Mouse (Mus musculus) liver, embryonic 15.5 days (tissue): ENCODE results near the gene Zfp784. TPM values are rescaled to one million over a fixed set of nuclear protein-coding genes. Genes with fewer than 3 reads are reported as not detected.

Experiments
- ATAC-seq: fragments of 200-750 bp; cut with Nextera tagmentation; 2 replicates; pipeline ENCODE4 v1.8.0; 2017; ENCODE audit warnings: moderate number of reproducible peaks, mild to moderate bottlenecking, moderate library complexity; ENCODE audit not compliant: insufficient read depth
- H3K27ac ChIP-seq: fragments of 300-500 bp; sonication (generic); replicated peaks from 2 replicates; pipeline ENCODE4 v1.5.1; 2015; ENCODE audit warnings: mild to moderate bottlenecking, inconsistent platforms
- H3K27me3 ChIP-seq: fragments of 300-500 bp; sonication (generic); 2 replicates; pipeline ENCODE4 v1.6.1; 2015; ENCODE audit warnings: mild to moderate bottlenecking, inconsistent platforms
- H3K36me3 ChIP-seq: fragments of 300-500 bp; sonication (generic); replicated peaks from 2 replicates; pipeline ENCODE4 v1.6.1; 2015; ENCODE audit warnings: moderate library complexity, mild to moderate bottlenecking, inconsistent platforms
- H3K4me1 ChIP-seq: fragments of 300-500 bp; sonication (generic); replicated peaks from 2 replicates; pipeline ENCODE4 v1.6.1; 2015; ENCODE audit warnings: inconsistent platforms
- H3K4me2 ChIP-seq: fragments of 300-500 bp; sonication (generic); 2 replicates; pipeline ENCODE4 v1.6.1; 2015; ENCODE audit warnings: moderate library complexity, mild to moderate bottlenecking, inconsistent platforms
- H3K4me3 ChIP-seq: fragments of 300-500 bp; sonication (generic); replicated peaks from 2 replicates; pipeline ENCODE4 v1.5.1; 2015; ENCODE audit warnings: mild to moderate bottlenecking, inconsistent platforms
- H3K9ac ChIP-seq: fragments of 300-500 bp; sonication (generic); 2 replicates; pipeline ENCODE4 v1.6.1; 2015; ENCODE audit warnings: moderate library complexity, mild to moderate bottlenecking, inconsistent platforms
- H3K9me3 ChIP-seq: fragments of 300-500 bp; sonication (generic); replicated peaks from 2 replicates; pipeline ENCODE4 v1.6.1; 2016; ENCODE audit warnings: inconsistent platforms
- WGBS: fragments of 180-500 bp; shearing (Covaris S2); methylation state at CpG from one replicate; pipeline ENCODE4 v1.1.7; 2015; ENCODE audit warnings: mixed read lengths; ENCODE audit not compliant: insufficient replicate concordance; 5-methylcytosine and 5-hydroxymethylcytosine counted together
- polyA plus RNA-seq: library from polyadenylated mRNA; unstranded; fragments of >200 nt; fragmentation: Nextera tagmentation; extraction: Ambion mirVana; gene quantifications from 2 replicates; pipeline ENCODE4 v1.2.1, GENCODE M21; 2015

Zfp784 gene
- polyA plus RNA-seq, 1 experiment from 2014 or later = 1.2 TPM

DNA sequence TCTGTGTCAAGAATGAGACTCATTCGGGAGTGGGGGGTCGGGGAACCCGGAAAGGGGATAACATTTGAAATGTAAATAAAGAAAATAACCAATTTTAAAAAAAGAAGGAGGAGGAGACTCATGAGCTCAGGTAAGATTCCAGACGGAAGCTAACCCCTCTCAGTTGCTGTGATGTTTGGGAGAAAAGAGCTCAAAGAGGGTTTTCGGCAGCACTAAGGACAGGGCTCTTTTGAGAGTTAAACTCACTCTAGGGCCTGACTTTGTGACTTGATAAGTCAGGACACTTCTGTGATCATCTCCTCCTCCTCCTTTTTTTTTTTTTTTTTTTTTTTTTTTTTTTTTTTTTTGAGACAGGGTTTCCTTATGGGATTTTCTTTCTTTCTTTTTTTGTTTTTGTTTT, 694 bp upstream of the Zfp784 start:
- Histone ChIP-seq H3K4me3 (peak overlapping the region; percentile 91), H3K27me3 (no peaks in the 10 kb centered on the region), H3K9me3 (no peaks in the 10 kb centered on the region), H3K9ac (peak overlapping the region; percentile 85), H3K27ac (peak overlapping the region; percentile 96), H3K36me3 (peaks cover 9% of the 10 kb centered on the region), H3K4me2 (peak overlapping the region; percentile 81), H3K4me1 (peaks cover 23% of the 10 kb centered on the region)
- no peak for ATAC-seq
- WGBS = 21% methylated on average over 5 of the region's 5 CpGs

GRCm38 (mm10) chr7:5037467-5037866, 779 bp downstream of the Zfp784 start:
- Histone ChIP-seq H3K27me3 (no peaks in the 10 kb centered on the region), H3K9ac (peak overlapping the region; percentile 85; the same call in 1 of the 2 replicates), H3K4me2 (peak overlapping the region; percentile 81), H3K4me1 (peaks cover 23% of the 10 kb centered on the region), H3K4me3 (peak overlapping the region; percentile 91), H3K9me3 (no peaks in the 10 kb centered on the region), H3K27ac (peak overlapping the region; percentile 96), H3K36me3 (peaks cover 24% of the 10 kb centered on the region)
- 71% methylated on average over 8 of the region's 8 CpGs for WGBS
- no peak for ATAC-seq

DNA sequence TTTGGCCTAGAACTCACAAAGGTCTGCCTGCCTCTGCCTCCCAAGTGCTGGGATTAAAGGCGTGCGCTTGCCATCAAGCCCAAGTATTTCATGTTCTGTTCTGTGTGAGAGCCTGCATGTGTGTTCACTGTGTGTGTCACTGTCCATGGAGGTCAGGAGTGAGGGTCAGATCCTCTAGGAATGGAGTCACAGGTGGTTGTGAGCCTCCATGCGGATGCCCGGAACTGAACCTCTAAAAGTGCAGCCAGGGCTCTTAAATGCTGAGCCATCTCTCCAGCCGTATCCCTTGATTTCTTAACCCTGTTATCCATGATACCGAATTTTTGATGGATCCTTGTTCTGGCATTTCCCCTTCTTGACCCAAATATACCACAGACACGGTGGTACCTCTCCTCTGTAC, 1.2 kb downstream of the Zfp784 start:
- 90% methylated on average over 7 of the region's 7 CpGs for WGBS
- no peaks in the 10 kb centered on the region for H3K27me3 ChIP-seq
- H3K4me3 ChIP-seq = no peak overlapping the region
- no peak overlapping the region for H3K9ac ChIP-seq
- no peak for ATAC-seq
- peaks cover 28% of the 10 kb centered on the region for H3K36me3 ChIP-seq
- H3K27ac ChIP-seq = no peak overlapping the region
- H3K9me3 ChIP-seq = no peaks in the 10 kb centered on the region
- H3K4me1 ChIP-seq = peaks cover 23% of the 10 kb centered on the region
- H3K4me2 ChIP-seq = no peak overlapping the region

DNA sequence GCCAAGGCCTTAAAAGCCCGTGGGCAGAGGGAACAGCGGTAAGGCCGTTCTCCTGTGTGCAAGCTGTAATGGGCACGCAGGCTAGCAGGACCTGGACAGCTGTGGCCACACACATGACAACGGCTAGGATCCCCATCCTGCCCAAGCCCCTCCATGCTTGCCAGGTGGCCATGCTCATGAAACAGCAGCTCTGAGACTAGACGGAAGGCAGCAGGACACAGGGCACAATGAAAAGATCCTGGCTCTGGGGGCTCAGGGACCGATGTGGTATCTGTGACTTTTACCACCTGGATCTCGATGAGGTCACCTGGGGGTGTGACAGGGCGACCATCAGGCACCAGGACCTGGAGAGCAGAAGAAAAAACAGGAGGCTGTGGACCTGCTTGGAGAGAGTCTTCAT, 2.1 kb downstream of the Zfp784 start:
- no peak for ATAC-seq

GRCm38 (mm10) chr7:5035628-5036027, 2.6 kb downstream of the Zfp784 start:
- peaks cover 9% of the 10 kb centered on the region for H3K9me3 ChIP-seq
- peaks cover 42% of the 10 kb centered on the region for H3K36me3 ChIP-seq
- WGBS = 89% methylated on average over 17 of the region's 17 CpGs
- no peak overlapping the region for H3K27ac ChIP-seq
- H3K9ac ChIP-seq = no peak overlapping the region
- no peak overlapping the region for H3K4me3 ChIP-seq
- no peak for ATAC-seq
- H3K27me3 ChIP-seq = no peaks in the 10 kb centered on the region
- H3K4me2 ChIP-seq = no peak overlapping the region
- H3K4me1 ChIP-seq = peaks cover 23% of the 10 kb centered on the region

More for the DNA sequence above, 2.1 kb downstream of the Zfp784 start:
- Histone ChIP-seq H3K36me3 (peaks cover 37% of the 10 kb centered on the region), H3K4me1 (peaks cover 23% of the 10 kb centered on the region), H3K27ac (no peak overlapping the region), H3K27me3 (no peaks in the 10 kb centered on the region), H3K4me2 (no peak overlapping the region), H3K9me3 (peaks cover 4% of the 10 kb centered on the region), H3K4me3 (no peak overlapping the region), H3K9ac (no peak overlapping the region)
- 80% methylated on average over 9 of the region's 9 CpGs for WGBS

DNA sequence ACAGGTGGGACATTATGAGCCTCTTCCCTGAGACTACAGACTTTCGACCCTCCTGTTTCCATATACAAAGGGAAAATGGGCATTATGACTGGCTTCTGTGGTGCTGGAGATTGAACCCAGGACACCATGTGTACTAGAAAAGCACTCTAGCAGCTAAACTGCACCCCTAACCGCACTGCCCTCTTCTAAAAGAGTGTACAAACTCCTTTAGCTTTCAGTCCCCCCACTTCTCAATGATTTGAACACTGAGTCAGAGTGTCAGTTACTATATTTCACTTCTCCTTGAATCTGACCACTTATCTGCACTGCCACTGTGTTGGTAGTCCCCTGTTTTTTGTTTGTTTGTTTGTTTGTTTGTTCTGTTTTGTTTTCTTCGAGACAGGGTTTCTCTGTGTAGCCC, 4.4 kb downstream of the Zfp784 start, which contains the start of gene 4632433K11Rik:
TSS of gene 4632433K11Rik (plus strand) at position 301 of the 400 bp plus-strand sequence.
- Histone ChIP-seq H3K36me3 (peaks cover 60% of the 10 kb centered on the region), H3K27me3 (no peaks in the 10 kb centered on the region), H3K9ac (no peak within 1 kb of the TSS), H3K4me3 (no peak within 1 kb of the TSS), H3K9me3 (peaks cover 28% of the 10 kb centered on the region), H3K27ac (no peak within 1 kb of the TSS), H3K4me1 (peaks cover 17% of the 10 kb centered on the region), H3K4me2 (no peak within 1 kb of the TSS)
- no peak for ATAC-seq
- 69% methylated on average over 3 of the region's 3 CpGs for WGBS

DNA sequence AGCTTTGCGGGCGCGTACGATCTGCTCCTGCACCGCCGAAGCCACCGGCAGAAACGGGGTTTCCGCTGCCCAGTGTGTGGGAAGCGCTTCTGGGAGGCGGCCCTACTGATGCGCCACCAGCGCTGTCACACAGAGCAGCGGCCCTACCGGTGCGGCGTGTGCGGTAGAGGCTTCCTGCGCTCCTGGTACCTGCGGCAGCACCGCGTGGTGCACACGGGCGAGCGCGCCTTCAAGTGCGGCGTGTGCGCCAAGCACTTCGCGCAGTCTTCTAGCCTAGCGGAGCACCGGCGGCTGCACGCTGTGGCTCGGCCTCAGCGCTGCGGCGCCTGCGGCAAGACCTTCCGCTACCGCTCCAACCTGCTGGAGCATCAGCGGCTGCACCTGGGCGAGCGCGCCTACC, 6.8 kb downstream of the Zfp784 start:
- Histone ChIP-seq H3K9me3 (peaks cover 28% of the 10 kb centered on the region), H3K4me2 (no peak overlapping the region), H3K4me1 (no peaks in the 10 kb centered on the region), H3K27ac (no peak overlapping the region), H3K9ac (no peak overlapping the region), H3K36me3 (peaks cover 76% of the 10 kb centered on the region), H3K27me3 (no peaks in the 10 kb centered on the region), H3K4me3 (no peak overlapping the region)
- 90% methylated on average over 46 of the region's 46 CpGs for WGBS
- no peak for ATAC-seq

GRCm38 (mm10) chr7:5030554-5031275, 7.5 kb downstream of the Zfp784 start:
- ATAC-seq = no peak

GRCm38 (mm10) chr7:5029946-5030345, 8.3 kb downstream of the Zfp784 start:
- no peak for ATAC-seq
- WGBS = 90% methylated on average over 21 of the region's 21 CpGs
- Histone ChIP-seq H3K27me3 (no peaks in the 10 kb centered on the region), H3K9ac (no peak overlapping the region), H3K4me1 (no peaks in the 10 kb centered on the region), H3K36me3 (peaks cover 80% of the 10 kb centered on the region), H3K9me3 (peaks cover 28% of the 10 kb centered on the region), H3K27ac (no peak overlapping the region), H3K4me3 (no peak overlapping the region), H3K4me2 (no peak overlapping the region)

More at GRCm38 (mm10) chr7:5030554-5031275, 7.5 kb downstream of the Zfp784 start:
- no peak overlapping the region for H3K9ac ChIP-seq
- no peak overlapping the region for H3K4me2 ChIP-seq
- peaks cover 81% of the 10 kb centered on the region for H3K36me3 ChIP-seq
- H3K27me3 ChIP-seq = no peaks in the 10 kb centered on the region
- 90% methylated on average over 63 of the region's 63 CpGs for WGBS
- H3K4me1 ChIP-seq = no peaks in the 10 kb centered on the region
- no peak overlapping the region for H3K27ac ChIP-seq
- peaks cover 28% of the 10 kb centered on the region for H3K9me3 ChIP-seq
- no peak overlapping the region for H3K4me3 ChIP-seq

DNA sequence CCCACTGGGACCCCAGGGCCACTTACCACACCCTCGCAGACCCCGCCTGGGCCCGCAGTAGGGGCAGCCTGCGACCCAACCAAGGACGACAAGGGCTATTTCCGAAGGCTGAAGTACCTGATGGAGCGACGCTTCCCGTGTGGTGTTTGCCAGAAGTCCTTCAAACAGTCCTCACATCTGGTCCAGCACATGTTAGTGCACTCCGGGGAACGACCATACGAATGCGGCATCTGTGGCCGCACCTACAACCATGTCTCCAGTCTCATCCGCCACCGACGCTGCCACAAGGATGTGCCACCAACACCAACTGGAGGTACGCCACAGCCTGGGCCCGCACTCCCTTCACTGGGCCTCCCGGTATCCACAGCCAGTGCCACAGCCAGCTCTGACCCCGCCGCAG, 8.7 kb downstream of the Zfp784 start:
- Histone ChIP-seq H3K4me2 (no peak overlapping the region), H3K4me1 (no peaks in the 10 kb centered on the region), H3K9me3 (peaks cover 28% of the 10 kb centered on the region), H3K36me3 (peaks cover 79% of the 10 kb centered on the region), H3K27ac (no peak overlapping the region), H3K9ac (no peak overlapping the region), H3K27me3 (no peaks in the 10 kb centered on the region), H3K4me3 (no peak overlapping the region)
- no peak for ATAC-seq
- WGBS = 88% methylated on average over 22 of the region's 22 CpGs

GRCm38 (mm10) chr7:5021197-5021596, 17.0 kb downstream of the Zfp784 start:
- Histone ChIP-seq H3K4me2 (peak overlapping the region; percentile 78), H3K27ac (peak overlapping the region; percentile 94), H3K9me3 (no peaks in the 10 kb centered on the region), H3K4me1 (peaks cover 38% of the 10 kb centered on the region), H3K4me3 (peak overlapping the region; percentile 81), H3K9ac (peak overlapping the region; percentile 94), H3K36me3 (peaks cover 46% of the 10 kb centered on the region), H3K27me3 (no peaks in the 10 kb centered on the region)
- 43% methylated on average over 5 of the region's 5 CpGs for WGBS
- no peak for ATAC-seq
